Mouse (Mus musculus): ENCODE measurements around the gene 3110082J24Rik.

DNA sequence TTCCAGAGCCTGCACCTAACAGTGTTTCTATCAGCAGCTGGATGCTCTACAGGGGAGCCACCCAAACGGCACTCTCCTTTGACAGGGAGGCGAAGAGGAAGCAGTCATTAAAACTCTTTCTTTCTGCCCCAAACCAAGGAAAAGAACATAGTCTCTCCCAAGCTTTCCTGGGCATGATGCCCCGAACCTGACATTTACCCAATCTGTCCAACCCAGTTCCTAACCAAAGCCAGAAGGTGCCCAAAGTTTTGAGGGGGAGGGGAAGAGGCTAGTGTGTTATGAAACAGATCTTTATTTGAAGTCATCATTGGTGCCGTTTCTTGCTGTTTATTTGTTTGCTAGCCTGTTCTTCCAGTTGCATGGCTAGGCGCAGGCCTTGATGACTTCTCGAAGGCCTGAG lies 10.2 kb downstream of the 3110082J24Rik start:
- no peak for TF ChIP-seq EP300 (IDR thresholded peaks at IDR 0.05; ENCODE audit: low read depth in 1 of 2, low read length in 2 of 2)
- TF ChIP-seq E2F4 (IDR thresholded peaks at IDR 0.05; ENCODE audit: borderline replicate concordance, low read depth, low read length): no peak
- TF ChIP-seq CTCF (IDR thresholded peaks at IDR 0.05 in 2 of 3, conservative IDR thresholded peaks at IDR 0.05 in 1 of 3; ENCODE audit: control insufficient read depth in 1 of 3, insufficient read depth in 1 of 3, low read depth in 2 of 3, low read length in 3 of 3, poor library complexity in 1 of 3, severe bottlenecking in 1 of 3): no peak
- no peak for TF ChIP-seq NRF1 (IDR thresholded peaks at IDR 0.05; ENCODE audit: insufficient read depth, low read depth, low read length, poor library complexity, severe bottlenecking)
- TF ChIP-seq SMC3 (IDR thresholded peaks at IDR 0.05; ENCODE audit: low read depth, low read length): no peak
- TF ChIP-seq POLR2A (IDR thresholded peaks at IDR 0.05; ENCODE audit: control insufficient read depth in 1 of 2, insufficient read depth in 1 of 2, low read depth in 1 of 2, low read length in 2 of 2, poor library complexity in 1 of 2): no peak
- no peak for TF ChIP-seq USF1 (IDR thresholded peaks at IDR 0.05; ENCODE audit: low read depth, low read length)
- no peak for TF ChIP-seq ELF1 (IDR thresholded peaks at IDR 0.05; ENCODE audit: low read depth, low read length)
- TF ChIP-seq CHD2 (IDR thresholded peaks at IDR 0.05; ENCODE audit: low read length): no peak
- TF ChIP-seq POLR2AphosphoS5 (IDR thresholded peaks at IDR 0.05; ENCODE audit: borderline replicate concordance, low read depth, low read length): no peak
- TF ChIP-seq ZC3H11A (IDR thresholded peaks at IDR 0.05; ENCODE audit: low read depth, low read length): no peak
